Comparison of ENCODE assay signal across 16 mouse cellular contexts in genomic region chr5:103516555-103516954, GRCm38 (mm10).
"Had no signal": no experiment of that assay in that cellular context is flagged by ENCODE, and none has a peak within 500 bp of the region (broad histone marks: within the 10 kb centered on the region; RNA-seq: fewer than 3 reads in every experiment).

No protein-coding gene starts in this region.

- DNase-seq: kidney, adult 18-20 months; kidney, postnatal 25 days; left cerebral cortex, postnatal 4 days; liver, postnatal 0 days; lung, embryonic 14.5 days; retina, postnatal 1 day; thymus, adult 18-20 months; thymus, postnatal 14 days had no signal

- H3K27me3 ChIP-seq: limb, embryonic 12.5 days; limb, embryonic 15.5 days; midbrain, embryonic 12.5 days; midbrain, embryonic 15.5 days; neural tube, embryonic 12.5 days had no signal

- H3K4me2 ChIP-seq: limb, embryonic 12.5 days; limb, embryonic 15.5 days; liver, embryonic 11.5 days; lung, embryonic 14.5 days; midbrain, embryonic 12.5 days; midbrain, embryonic 15.5 days; neural tube, embryonic 12.5 days had no signal

- H3K4me1 ChIP-seq: limb, embryonic 12.5 days; limb, embryonic 15.5 days; midbrain, embryonic 15.5 days; neural tube, embryonic 12.5 days had no signal

- H3K9ac ChIP-seq: limb, embryonic 12.5 days; limb, embryonic 15.5 days; liver, embryonic 14.5 days; liver, postnatal 0 days; lung, embryonic 14.5 days; midbrain, embryonic 12.5 days; midbrain, embryonic 15.5 days; neural tube, embryonic 12.5 days had no signal

- H3K9me3 ChIP-seq: limb, embryonic 12.5 days; limb, embryonic 15.5 days; midbrain, embryonic 12.5 days; midbrain, embryonic 15.5 days; neural tube, embryonic 12.5 days had no signal

- H3K27ac ChIP-seq: limb, embryonic 12.5 days; limb, embryonic 15.5 days; liver, embryonic 14.5 days; macrophage; midbrain, embryonic 12.5 days; midbrain, embryonic 15.5 days; neural tube, embryonic 12.5 days had no signal

- H3K36me3 ChIP-seq: limb, embryonic 12.5 days; midbrain, embryonic 12.5 days; midbrain, embryonic 15.5 days; neural tube, embryonic 12.5 days had no signal

- H3K4me3 ChIP-seq: limb, embryonic 12.5 days; limb, embryonic 15.5 days; midbrain, embryonic 12.5 days; midbrain, embryonic 15.5 days; neural tube, embryonic 12.5 days had no signal
